Mouse (Mus musculus): ENCODE measurements around the gene 4930432M17Rik. TPM values are rescaled to one million over a fixed set of nuclear protein-coding genes. Genes with fewer than 3 reads are reported as not detected.

4930432M17Rik gene
- polyA plus RNA-seq, 1 experiment, result not detected

DNA sequence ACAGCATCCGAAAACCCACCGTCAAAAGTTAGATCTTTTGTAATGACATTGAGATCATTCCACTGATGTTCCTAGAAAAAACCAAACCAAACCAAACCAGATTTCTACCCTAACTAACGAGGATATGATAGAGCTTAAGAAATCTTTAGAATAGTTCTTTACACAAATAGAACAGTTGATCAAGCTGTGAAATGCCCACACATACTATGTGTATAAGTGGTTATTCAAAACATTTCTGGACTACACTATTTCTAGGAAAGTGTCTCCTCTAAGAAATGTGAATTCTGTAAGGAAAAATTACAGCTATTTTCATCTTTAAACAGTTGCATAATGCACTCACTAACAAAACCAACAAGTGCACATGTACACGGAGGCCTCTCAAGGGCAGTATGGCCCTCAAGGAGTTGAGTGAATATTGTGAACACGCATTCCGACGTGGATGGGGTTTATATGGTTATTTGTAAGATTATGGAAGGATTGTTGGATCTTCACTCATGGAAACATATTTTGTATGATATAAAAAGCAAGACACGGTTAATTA lies 22.3 kb upstream of the 4930432M17Rik start:
- Histone ChIP-seq H3K4me1 (ENCODE audit: control insufficient read depth, insufficient read depth, insufficient read length, low read length) (peaks cover 13% of the 10 kb centered on the region), H3K27ac (replicated peaks; ENCODE audit: low read depth, low read length) (no peak overlapping the region), H3K4me3 (ENCODE audit: insufficient read depth, low read depth, low read length) (no peak overlapping the region)

DNA sequence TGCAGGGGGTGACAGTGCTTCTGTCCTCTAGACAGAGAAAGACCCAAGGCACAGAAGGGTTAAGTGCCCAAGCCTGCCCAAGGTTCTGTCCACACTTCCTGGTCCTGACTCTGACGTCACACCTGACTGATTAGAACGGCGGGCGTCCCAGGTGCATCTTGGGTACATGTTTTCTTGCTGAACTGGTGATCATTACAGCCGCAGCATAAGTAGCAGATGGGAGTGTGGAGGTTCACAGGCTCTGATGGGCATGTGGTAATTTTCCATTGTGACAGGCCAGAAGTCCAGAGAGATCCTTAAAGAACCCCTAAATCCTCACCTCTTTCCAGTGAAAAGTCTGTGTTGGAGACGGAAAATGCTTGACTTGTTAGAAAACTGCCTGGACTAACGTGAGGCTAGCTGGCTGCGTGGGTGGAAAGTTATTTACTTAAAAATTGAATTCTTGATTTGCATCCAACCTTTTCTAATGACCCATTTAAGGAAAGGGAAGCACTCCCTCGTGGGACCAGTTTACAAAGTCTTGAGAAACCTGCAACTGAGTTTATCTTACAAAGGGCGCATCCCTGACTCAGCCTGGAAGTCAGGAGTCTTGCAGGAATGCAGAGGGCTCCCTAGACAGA lies 20.4 kb upstream of the 4930432M17Rik start:
- H3K27ac ChIP-seq (replicated peaks; ENCODE audit: low read depth, low read length), result peak overlapping the region; percentile 71
- H3K4me3 ChIP-seq (ENCODE audit: insufficient read depth, low read depth, low read length), result no peak overlapping the region
- H3K4me1 ChIP-seq (ENCODE audit: control insufficient read depth, insufficient read depth, insufficient read length, low read length), result peaks cover 8% of the 10 kb centered on the region

- H3K4me1 ChIP-seq (ENCODE audit: control insufficient read depth, insufficient read depth, insufficient read length, low read length), result peaks cover 8% of the 10 kb centered on the region
- H3K27ac ChIP-seq (replicated peaks; ENCODE audit: low read depth, low read length), result no peak overlapping the region
- H3K4me3 ChIP-seq (ENCODE audit: insufficient read depth, low read depth, low read length), result no peak overlapping the region
These were observed 18.9 kb upstream of the 4930432M17Rik start for GRCm38 (mm10) chr3:121651710-121652109.

DNA sequence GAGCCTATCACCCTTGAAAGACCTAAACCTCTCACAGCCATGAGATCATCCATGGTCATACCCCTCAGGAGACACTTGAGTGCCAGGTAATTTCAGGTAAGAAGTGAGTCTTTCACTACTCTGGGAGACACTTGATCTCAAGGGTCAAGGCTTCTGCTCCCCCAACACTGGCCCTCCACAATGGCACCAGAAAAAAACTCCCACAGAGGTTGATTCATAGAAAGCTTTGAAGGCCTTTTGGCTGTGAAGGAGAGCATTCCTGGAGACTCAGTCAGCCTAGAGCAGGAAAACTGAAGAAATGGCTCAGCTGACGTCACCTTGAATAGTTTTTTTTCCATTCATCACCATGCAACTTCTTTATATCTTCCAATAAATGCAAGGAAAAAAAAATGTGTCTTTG lies 18.4 kb upstream of the 4930432M17Rik start:
- peaks cover 8% of the 10 kb centered on the region for H3K4me1 ChIP-seq (ENCODE audit: control insufficient read depth, insufficient read depth, insufficient read length, low read length)
- H3K27ac ChIP-seq (replicated peaks; ENCODE audit: low read depth, low read length), result no peak overlapping the region
- no peak overlapping the region for H3K4me3 ChIP-seq (ENCODE audit: insufficient read depth, low read depth, low read length)

- no peaks in the 10 kb centered on the region for H3K4me1 ChIP-seq (ENCODE audit: control insufficient read depth, insufficient read depth, insufficient read length, low read length)
- H3K27ac ChIP-seq (replicated peaks; ENCODE audit: low read depth, low read length), result no peak overlapping the region
- H3K4me3 ChIP-seq (ENCODE audit: insufficient read depth, low read depth, low read length), result no peak overlapping the region
These were observed 13.6 kb upstream of the 4930432M17Rik start for GRCm38 (mm10) chr3:121656922-121657321.

GRCm38 (mm10) chr3:121662705-121663469 lies 7.7 kb upstream of the 4930432M17Rik start:
- Histone ChIP-seq H3K4me1 (ENCODE audit: control insufficient read depth, insufficient read depth, insufficient read length, low read length) (peaks cover 3% of the 10 kb centered on the region; the same call in 1 of the 2 replicates), H3K27ac (replicated peaks; ENCODE audit: low read depth, low read length) (peak overlapping the region; percentile 60; the same call in 1 of the 2 replicates), H3K4me3 (ENCODE audit: insufficient read depth, low read depth, low read length) (no peak overlapping the region)

DNA sequence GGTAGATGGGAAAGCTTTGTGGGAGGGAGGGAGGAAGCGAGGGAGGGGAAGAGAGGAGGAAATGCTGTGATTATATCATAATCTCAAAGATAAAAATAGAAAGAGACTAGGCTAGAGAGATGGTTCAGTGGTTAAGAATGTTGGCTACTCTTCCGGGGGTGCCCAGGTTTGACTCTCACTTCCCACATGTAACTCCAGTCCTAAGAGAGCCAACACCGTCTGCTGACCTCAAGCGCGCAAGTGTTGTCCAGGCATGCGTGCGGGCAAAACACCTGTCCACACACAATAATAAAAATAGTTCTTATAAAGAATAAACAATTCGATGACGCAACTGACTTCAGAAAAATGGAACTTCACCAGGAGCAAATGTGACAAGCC lies 7.1 kb upstream of the 4930432M17Rik start:
- Histone ChIP-seq H3K4me3 (ENCODE audit: insufficient read depth, low read depth, low read length) (no peak overlapping the region), H3K27ac (replicated peaks; ENCODE audit: low read depth, low read length) (no peak overlapping the region), H3K4me1 (ENCODE audit: control insufficient read depth, insufficient read depth, insufficient read length, low read length) (peaks cover 3% of the 10 kb centered on the region; the same call in 1 of the 2 replicates)

DNA sequence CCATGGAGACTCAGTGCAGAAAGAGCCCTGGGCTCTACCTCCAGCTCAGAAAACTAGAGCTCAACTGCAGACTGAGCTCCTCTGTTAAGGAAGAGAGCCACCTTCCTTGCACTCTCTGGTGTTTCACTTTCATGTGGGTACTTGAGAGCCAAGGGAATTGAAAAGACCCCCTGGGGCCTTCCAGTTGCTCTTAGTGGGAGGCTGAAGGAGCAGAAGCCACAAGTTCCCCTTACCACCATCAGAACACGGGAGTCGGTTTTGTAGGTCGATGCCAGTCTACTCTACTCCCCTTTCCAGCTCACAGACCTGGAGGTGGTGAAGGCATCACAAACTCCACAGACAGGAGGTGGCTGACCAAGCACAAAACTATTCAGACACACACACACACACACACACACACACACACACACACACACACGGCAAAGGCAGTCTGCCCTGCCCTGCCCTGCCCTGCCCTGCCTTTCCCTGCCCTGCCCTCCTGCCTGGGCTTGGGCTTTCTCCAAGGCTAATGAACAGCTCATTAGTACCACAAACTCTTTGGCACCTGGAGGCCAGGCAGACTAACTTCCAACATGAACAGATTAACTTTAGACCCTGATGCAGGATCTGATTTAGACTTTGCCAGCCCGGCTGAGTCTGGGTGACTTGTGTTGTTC lies 1.7 kb downstream of the 4930432M17Rik start:
- Histone ChIP-seq H3K4me1 (ENCODE audit: control insufficient read depth, insufficient read depth, insufficient read length, low read length) (no peaks in the 10 kb centered on the region), H3K4me3 (ENCODE audit: insufficient read depth, low read depth, low read length) (no peak overlapping the region), H3K27ac (replicated peaks; ENCODE audit: low read depth, low read length) (no peak overlapping the region)

GRCm38 (mm10) chr3:121678935-121679334 lies 8.4 kb downstream of the 4930432M17Rik start:
- H3K4me3 ChIP-seq (ENCODE audit: insufficient read depth, low read depth, low read length), result no peak overlapping the region
- H3K4me1 ChIP-seq (ENCODE audit: control insufficient read depth, insufficient read depth, insufficient read length, low read length), result peaks cover 3% of the 10 kb centered on the region; the same call in 1 of the 2 replicates
- no peak overlapping the region for H3K27ac ChIP-seq (replicated peaks; ENCODE audit: low read depth, low read length)

- Histone ChIP-seq H3K27ac (replicated peaks; ENCODE audit: low read depth, low read length) (no peak overlapping the region), H3K4me1 (ENCODE audit: control insufficient read depth, insufficient read depth, insufficient read length, low read length) (peaks cover 3% of the 10 kb centered on the region; the same call in 1 of the 2 replicates), H3K4me3 (ENCODE audit: insufficient read depth, low read depth, low read length) (no peak overlapping the region)
These were observed 8.9 kb downstream of the 4930432M17Rik start for GRCm38 (mm10) chr3:121679443-121679842.

GRCm38 (mm10) chr3:121680187-121680586 lies 9.6 kb downstream of the 4930432M17Rik start:
- Histone ChIP-seq H3K4me1 (ENCODE audit: control insufficient read depth, insufficient read depth, insufficient read length, low read length) (peaks cover 3% of the 10 kb centered on the region; the same call in 1 of the 2 replicates), H3K27ac (replicated peaks; ENCODE audit: low read depth, low read length) (no peak overlapping the region), H3K4me3 (ENCODE audit: insufficient read depth, low read depth, low read length) (no peak overlapping the region)

DNA sequence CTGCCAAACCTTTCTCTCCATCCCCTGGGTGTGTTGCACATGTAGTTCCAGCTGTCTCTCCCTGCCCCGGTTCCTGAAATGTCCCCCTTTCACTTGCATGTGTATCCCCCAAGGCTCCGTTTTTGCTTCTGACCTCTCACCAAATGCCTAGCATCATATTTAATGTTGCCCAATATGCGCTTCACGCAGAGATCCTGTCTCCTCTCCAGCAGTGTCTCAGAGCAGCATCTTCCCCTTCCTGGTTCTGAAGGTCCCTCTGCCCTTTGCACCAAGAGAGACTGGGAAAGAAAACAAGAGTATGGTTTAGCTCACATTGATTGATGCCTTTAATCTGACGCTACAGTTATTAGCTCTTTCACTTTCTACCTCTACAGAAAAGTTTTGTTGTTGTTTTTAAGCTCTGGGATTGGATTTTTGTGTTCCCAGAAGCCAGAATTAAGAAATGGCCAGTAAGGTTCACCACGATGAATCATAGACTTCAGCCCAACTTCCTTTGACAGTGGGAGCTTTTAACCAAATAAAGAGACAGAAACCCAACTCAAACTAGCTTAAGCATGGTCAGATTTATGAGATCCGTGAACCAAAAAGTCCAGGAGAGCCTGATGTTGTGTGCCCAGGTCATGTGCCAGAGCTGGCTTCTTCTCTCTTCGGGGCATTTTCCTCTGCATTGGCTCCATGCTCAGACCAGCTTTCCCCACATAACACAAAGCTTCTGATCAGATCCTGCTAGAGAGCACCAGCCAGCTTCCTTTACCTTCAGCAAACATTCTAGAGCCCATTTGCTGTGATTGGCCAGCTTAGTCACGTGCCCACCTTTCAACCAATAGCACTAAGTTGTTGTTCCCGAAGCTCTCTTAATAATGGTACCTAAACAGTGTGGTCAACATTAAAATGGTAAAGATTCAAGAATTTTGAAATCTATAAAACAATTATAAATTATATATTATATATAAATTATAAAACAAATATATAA lies 12.2 kb downstream of the 4930432M17Rik start:
- Histone ChIP-seq H3K4me3 (ENCODE audit: insufficient read depth, low read depth, low read length) (no peak overlapping the region), H3K27ac (replicated peaks; ENCODE audit: low read depth, low read length) (peak overlapping the region; percentile 77), H3K4me1 (ENCODE audit: control insufficient read depth, insufficient read depth, insufficient read length, low read length) (peaks cover 3% of the 10 kb centered on the region; the same call in 1 of the 2 replicates)

GRCm38 (mm10) chr3:121684552-121684951 lies 14.0 kb downstream of the 4930432M17Rik start:
- peaks cover 3% of the 10 kb centered on the region; the same call in 1 of the 2 replicates for H3K4me1 ChIP-seq (ENCODE audit: control insufficient read depth, insufficient read depth, insufficient read length, low read length)
- no peak overlapping the region for H3K27ac ChIP-seq (replicated peaks; ENCODE audit: low read depth, low read length)

DNA sequence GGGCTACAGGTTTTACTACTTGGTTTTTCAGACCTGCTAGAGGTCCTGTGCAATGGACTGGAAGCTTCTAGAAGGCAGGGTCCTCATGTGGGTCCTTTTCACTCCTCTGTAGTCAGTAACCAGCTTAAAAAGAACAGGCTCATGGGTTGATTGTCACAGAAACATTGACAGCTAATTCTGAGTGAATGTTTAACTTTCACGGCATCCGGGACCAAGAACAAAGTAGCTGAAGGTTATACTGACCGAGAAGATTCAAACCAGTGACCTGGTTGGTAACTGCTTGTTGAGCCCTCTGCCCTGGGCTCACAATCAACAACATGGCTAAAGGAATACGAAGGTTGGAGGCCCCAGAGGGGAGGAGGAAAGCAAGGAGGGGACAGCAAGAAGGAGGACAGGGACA lies 14.4 kb downstream of the 4930432M17Rik start:
- no peak overlapping the region for H3K27ac ChIP-seq (replicated peaks; ENCODE audit: low read depth, low read length)
- H3K4me3 ChIP-seq (ENCODE audit: insufficient read depth, low read depth, low read length), result no peak overlapping the region
- peaks cover 3% of the 10 kb centered on the region; the same call in 1 of the 2 replicates for H3K4me1 ChIP-seq (ENCODE audit: control insufficient read depth, insufficient read depth, insufficient read length, low read length)

More at GRCm38 (mm10) chr3:121684552-121684951, 14.0 kb downstream of the 4930432M17Rik start:
- no peak overlapping the region for H3K4me3 ChIP-seq (ENCODE audit: insufficient read depth, low read depth, low read length)
